ENCODE assay signal across 9 mouse cellular contexts in the genomic region with DNA sequence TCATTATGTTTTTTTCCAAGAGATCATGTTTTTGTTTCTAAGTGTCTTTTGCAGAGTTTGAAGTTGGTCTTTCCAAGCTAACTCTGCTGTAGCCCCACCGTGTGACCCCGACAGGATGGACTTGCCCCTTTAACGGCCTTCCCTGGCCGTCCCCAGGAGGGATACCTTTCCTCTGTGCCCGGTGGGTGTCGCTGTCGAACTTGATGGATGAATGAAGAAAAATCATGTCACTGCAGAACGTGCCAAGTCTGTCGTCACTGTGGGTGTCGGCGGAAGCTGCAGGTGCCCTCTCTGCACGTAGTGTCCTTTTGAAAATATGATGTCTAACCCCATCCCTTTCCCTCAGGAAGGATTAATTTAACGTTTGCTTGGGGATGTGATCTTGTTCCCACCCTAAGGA.
DNase-seq lines count a peak whose midpoint lies in the region; ATAC-seq and TF ChIP-seq lines count a peak whose summit lies in the region.
"Had no signal": no experiment of that assay in that cellular context is flagged by ENCODE, and none has a peak within 500 bp of the region (broad histone marks: within the 10 kb centered on the region; RNA-seq: fewer than 3 reads in every experiment).

No protein-coding gene starts in this region.

- 55% methylated on average over 13 of the region's 13 CpGs for WGBS in midbrain, embryonic 14.5 days
- WGBS in midbrain, embryonic 15.5 days: 58% methylated on average over 13 of the region's 13 CpGs
- WGBS in lung, embryonic 14.5 days: 34% methylated on average over 13 of the region's 13 CpGs

- peak; percentile 74 for DNase-seq in midbrain, embryonic 14.5 days
- DNase-seq in ZHBTc4 (ENCODE audit: low read depth, low spot score): peak; percentile 36
- peak; percentile 91 to 92 for DNase-seq in cerebellum, postnatal 36 days
- peak; percentile 85 for DNase-seq in kidney, adult 9 months
- peak; percentile 65 for DNase-seq in lung, embryonic 14.5 days
- DNase-seq in spleen, postnatal 4 days (ENCODE audit: low spot score in 2 of 2): peak; percentile 61 to 80

- ATAC-seq in midbrain, embryonic 14.5 days (ENCODE audit: low FRiP score, low TSS enrichment): no peak
- no peak for ATAC-seq in midbrain, embryonic 15.5 days (replicated peaks)
- no peak for ATAC-seq in lung, embryonic 14.5 days (ENCODE audit: insufficient read depth)
- ATAC-seq in erythroid progenitor cell, adult 5-6 weeks (replicated peaks; ENCODE audit: low FRiP score, poor library complexity, severe bottlenecking): no peak

- no peaks in the 10 kb centered on the region for H3K9me3 ChIP-seq in midbrain, embryonic 14.5 days (ENCODE audit: control insufficient read depth, low read length)
- H3K9me3 ChIP-seq in midbrain, embryonic 15.5 days: no peaks in the 10 kb centered on the region
- no peaks in the 10 kb centered on the region for H3K9me3 ChIP-seq in lung, embryonic 14.5 days (ENCODE audit: low read depth, low read length)
- H3K9me3 ChIP-seq: limb, embryonic 13.5 days had no signal

- peak; percentile 46 for TF ChIP-seq CTCF in lung, embryonic 14.5 days (IDR thresholded peaks at IDR 0.05; ENCODE audit: low read depth)

- H3K4me3 ChIP-seq in midbrain, embryonic 14.5 days (replicated peaks; ENCODE audit: low read depth, low read length): no peak overlapping the region
- no peak overlapping the region for H3K4me3 ChIP-seq in midbrain, embryonic 15.5 days
- no peak overlapping the region for H3K4me3 ChIP-seq in lung, embryonic 14.5 days (ENCODE audit: low read depth, low read length)
- H3K4me3 ChIP-seq: limb, embryonic 13.5 days had no signal

- no peaks in the 10 kb centered on the region for H3K27me3 ChIP-seq in midbrain, embryonic 14.5 days (ENCODE audit: control insufficient read depth, insufficient read depth, low read length)
- H3K27me3 ChIP-seq in midbrain, embryonic 15.5 days (replicated peaks): no peaks in the 10 kb centered on the region
- H3K27me3 ChIP-seq in lung, embryonic 14.5 days (ENCODE audit: insufficient read depth, low read length): no peaks in the 10 kb centered on the region
- H3K27me3 ChIP-seq: limb, embryonic 13.5 days had no signal

- H3K27ac ChIP-seq in midbrain, embryonic 14.5 days (replicated peaks; ENCODE audit: low read depth, low read length): no peak overlapping the region
- H3K27ac ChIP-seq in midbrain, embryonic 15.5 days: no peak overlapping the region
- H3K27ac ChIP-seq in lung, embryonic 14.5 days (ENCODE audit: low read depth): no peak overlapping the region
- H3K27ac ChIP-seq: limb, embryonic 13.5 days had no signal

- no peaks in the 10 kb centered on the region for H3K4me1 ChIP-seq in midbrain, embryonic 14.5 days (ENCODE audit: control insufficient read depth, insufficient read depth, low read length)
- H3K4me1 ChIP-seq in midbrain, embryonic 15.5 days: no peaks in the 10 kb centered on the region
- no peaks in the 10 kb centered on the region for H3K4me1 ChIP-seq in lung, embryonic 14.5 days (ENCODE audit: insufficient read depth)
- H3K4me1 ChIP-seq: limb, embryonic 13.5 days had no signal

- no peak overlapping the region for H3K9ac ChIP-seq in midbrain, embryonic 14.5 days (replicated peaks; ENCODE audit: low read length)
- H3K9ac ChIP-seq in midbrain, embryonic 15.5 days: no peak overlapping the region
- no peak overlapping the region for H3K9ac ChIP-seq in lung, embryonic 14.5 days
- H3K9ac ChIP-seq: limb, embryonic 13.5 days had no signal

- H3K4me2 ChIP-seq in midbrain, embryonic 14.5 days (ENCODE audit: low read length): no peak overlapping the region
- H3K4me2 ChIP-seq in midbrain, embryonic 15.5 days: no peak overlapping the region
- no peak overlapping the region for H3K4me2 ChIP-seq in lung, embryonic 14.5 days
- H3K4me2 ChIP-seq: limb, embryonic 13.5 days had no signal

- peaks cover 20% of the 10 kb centered on the region; the same call in 1 of the 2 replicates for H3K36me3 ChIP-seq in midbrain, embryonic 14.5 days (ENCODE audit: control insufficient read depth, insufficient read depth, low read length)
- peaks cover 7% of the 10 kb centered on the region; the same call in 1 of the 2 replicates for H3K36me3 ChIP-seq in midbrain, embryonic 15.5 days (replicated peaks)
- H3K36me3 ChIP-seq in lung, embryonic 14.5 days (ENCODE audit: insufficient read depth): peaks cover 14% of the 10 kb centered on the region; the same call in 1 of the 2 replicates

Comparison
In these comparisons a context has a peak if more than half of its experiments do, and no peak if none do; other contexts are left out.
1. DNase-seq: peak in every context shown above with its lines; median percentile 92 in cerebellum, postnatal 36 days; 85 in kidney, adult 9 months; 74 in midbrain, embryonic 14.5 days; 70 in spleen, postnatal 4 days; 65 in lung, embryonic 14.5 days; 36 in ZHBTc4.